Mouse (Mus musculus) urinary bladder, postnatal 36 days (tissue): ENCODE measurements at regions not wholly inside any gene's neighbourhood (a gene's known extent, or its start where the extent isn't known, plus 50 kb on each side); places are given as distances from the start of the nearest gene placed in this dataset.
A peak's percentile ranks its signal among the peaks of the same experiment; 100 is the strongest.

Experiments used
- DNase-seq, 2 experiments: peaks; one replicate each; pipeline ENCODE4 v3.0.0; 2022; ENCODE audit warnings: low spot score in 2 of 2, mixed read lengths in 1 of 2

DNA sequence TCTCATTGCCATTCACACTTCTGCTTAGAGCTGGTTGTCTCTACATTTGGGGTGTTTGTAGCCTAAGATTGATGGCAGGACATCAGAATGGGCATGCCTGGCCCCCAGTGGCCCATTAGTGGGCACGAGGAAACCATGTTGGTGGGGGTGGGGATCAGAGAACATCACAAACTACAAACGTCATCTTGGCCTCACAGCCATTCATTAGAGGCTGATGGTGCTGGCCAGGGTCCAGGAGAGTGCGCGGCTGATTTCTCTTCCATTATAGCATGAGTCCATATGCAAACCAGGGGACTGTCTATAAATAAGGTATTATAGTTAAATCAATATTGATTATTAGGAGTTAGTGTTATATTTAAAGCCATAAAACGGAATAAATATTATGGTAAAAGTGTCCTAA, 67.9 kb downstream of the 3100002H09Rik start:
- DNase-seq: no peak

DNA sequence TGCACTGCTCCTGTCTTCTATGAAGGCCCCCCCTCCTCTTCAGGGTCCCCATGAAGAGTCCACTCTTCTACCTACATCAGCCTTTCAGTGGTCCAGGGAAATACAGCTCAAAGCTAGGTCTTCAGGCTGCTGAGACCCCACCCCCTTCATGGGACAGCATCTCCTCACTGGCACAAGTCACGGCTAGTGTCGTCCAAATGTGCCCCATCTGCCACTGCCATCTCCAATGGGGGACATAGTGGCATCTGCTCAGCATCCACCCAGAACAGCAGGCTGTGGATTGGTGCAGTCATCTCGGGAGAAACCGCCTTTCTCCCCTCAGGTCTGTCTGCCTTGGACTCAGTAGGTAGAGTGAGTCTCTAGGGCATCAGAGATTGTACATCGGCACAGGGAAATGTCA, 72.1 kb downstream of the 3100002H09Rik start:
- no peak for DNase-seq

DNA sequence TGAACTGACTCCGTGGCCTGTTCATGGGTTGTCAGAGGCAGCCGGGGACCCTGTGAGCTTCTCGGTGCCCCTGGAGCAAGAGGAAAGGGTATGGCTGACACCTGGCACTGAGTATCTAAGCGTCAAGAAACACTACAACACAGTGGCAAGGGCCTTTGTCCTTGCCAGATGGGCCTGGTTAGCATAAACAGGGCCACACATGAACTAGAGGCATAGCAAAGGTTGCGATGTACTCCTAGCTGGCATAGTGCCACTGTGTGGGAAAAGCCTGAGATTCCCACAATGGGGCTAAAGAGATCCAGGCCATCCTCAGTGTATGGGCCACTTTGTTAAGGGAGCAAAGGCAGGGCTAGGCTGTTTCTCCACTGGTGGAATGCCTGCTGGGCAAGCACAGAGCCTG, 72.9 kb downstream of the 3100002H09Rik start:
- no peak for DNase-seq

DNA sequence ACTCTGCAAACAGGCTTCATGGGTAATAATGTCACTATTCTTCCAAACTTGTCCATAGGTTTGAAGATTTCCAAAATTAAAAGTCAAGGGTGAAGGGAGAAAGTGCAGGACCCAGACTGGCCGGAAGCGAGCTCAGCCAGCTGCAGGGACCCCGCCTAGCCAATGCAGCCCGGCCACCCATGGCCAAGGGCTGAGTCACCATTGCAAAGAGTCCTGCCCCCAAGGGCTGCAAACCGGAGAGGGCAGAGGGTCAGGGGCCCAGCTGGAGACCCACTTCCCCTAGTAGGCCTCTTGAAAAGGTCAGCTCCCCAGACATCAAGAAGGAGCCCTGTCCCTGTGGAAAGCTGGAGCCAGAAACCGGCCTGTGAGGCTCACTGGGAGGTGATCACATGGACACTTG, 77.0 kb downstream of the 3100002H09Rik start:
- DNase-seq: no peak

DNA sequence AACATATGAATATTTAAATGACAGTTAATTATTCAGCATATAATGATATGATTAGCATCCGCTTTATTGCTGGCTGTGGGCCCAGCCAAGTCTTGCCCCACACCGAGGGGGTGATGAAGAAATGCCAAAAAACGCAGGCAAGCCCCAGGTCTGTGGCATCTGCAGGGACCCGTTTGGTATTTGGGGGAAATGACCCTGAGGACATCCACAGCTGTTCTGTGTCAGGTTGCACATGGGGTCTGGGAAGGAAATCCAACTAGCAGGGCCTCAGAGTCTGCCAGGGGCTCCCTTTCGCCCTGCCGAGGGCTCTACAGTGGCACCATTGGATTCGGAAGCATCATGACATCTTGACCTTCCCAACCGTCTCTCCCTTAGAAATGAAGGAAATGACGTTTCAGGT, 80.0 kb downstream of the 3100002H09Rik start:
- no peak for DNase-seq

DNA sequence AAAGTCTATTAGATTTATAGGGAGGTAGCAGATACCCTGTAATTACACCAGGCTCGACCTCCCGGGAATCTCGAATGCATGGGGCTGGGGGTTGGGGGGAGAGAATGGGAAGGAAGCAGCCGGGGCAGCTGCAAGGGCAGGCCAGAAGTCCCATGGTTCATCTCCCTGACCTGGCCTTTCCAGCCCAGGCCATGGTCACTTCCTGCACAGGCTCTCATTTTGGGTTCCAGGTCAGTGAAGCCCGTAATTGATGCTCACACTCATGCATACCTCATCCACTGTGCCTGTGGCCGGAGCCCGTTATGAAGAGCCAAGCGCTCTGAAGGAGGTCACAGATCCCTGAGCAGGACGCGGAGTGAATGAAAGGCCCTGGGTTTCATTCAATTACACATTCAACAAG, 83.8 kb downstream of the 3100002H09Rik start:
- DNase-seq: no peak

DNA sequence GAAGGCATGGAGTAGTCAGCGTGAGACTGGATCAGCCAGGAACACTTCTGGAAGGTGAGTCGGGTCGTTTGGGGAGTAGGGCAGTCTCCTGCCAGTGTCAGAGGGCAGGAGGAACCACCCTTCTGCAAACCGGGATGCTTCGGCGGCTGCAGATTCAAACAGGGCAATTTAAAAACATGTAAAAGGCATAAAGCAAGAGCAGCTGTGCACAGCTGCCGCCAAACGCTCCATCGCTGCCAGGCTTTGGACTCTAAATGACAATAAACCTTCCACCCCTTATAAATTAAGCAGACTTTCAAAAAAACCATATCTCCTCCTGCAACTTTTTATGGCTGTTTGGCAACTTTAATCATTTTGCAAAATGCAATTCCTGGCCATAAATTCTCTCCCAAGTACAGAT, 84.2 kb downstream of the 3100002H09Rik start:
- no peak for DNase-seq

DNA sequence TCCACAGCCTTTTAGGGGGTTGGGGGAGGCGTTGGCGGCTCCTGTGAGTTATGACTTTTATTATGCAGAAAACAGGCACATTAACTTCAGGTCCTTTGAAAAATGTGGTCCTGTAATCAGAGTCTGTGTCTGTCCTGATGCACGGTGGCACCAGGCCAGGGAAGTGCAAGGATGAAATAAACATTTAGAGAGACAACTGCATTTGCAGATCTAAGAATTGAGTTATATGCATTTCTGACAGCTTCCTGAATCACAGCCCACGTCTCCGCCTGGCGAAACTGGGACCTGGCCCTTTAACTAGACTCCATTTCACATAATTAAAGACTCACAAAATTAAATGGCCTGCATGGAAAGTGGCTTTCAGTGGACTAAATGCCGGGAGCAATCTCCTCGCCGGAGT, 90.3 kb downstream of the 3100002H09Rik start:
- DNase-seq: no peak

DNA sequence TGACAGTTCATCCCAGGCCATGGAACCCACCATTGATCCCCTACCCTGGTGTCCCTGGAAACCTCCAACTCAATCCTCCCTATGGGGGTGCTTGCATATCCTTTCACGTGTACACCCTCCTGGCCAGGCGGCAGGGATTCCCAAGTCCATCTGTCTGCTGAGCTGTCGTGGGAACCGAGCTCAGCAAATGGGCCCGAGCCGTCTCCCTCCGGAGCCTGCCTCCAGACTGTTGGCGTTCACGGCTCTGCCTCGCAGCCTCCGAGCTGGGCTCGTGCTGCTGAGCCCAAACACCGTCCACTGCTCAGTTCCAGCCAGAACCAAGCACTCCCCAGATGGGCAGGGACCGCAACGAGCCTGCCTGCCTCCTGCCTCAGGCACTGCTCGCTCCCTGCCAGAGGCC, 98.8 kb downstream of the 3100002H09Rik start:
- no peak for DNase-seq

DNA sequence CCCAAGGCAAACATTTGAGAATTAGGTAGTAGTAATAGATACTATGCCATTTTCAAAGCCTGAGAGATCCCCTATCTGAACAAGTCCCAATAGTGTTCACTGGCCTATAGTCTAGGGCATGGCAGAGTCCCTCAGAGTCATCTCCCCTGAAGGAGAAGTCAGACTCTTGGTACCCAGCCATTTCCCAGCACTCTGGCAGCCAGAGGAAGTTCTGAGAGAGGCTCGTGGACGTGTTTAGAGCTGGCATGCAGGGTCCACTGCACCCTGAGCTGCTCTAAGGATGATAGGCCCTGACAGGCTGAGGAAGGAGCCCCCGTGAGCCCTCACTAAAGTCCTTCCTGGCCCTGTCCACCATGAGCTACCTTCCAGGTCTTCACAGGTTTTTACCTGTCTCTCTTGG, 99.8 kb downstream of the 3100002H09Rik start:
- no peak for DNase-seq

DNA sequence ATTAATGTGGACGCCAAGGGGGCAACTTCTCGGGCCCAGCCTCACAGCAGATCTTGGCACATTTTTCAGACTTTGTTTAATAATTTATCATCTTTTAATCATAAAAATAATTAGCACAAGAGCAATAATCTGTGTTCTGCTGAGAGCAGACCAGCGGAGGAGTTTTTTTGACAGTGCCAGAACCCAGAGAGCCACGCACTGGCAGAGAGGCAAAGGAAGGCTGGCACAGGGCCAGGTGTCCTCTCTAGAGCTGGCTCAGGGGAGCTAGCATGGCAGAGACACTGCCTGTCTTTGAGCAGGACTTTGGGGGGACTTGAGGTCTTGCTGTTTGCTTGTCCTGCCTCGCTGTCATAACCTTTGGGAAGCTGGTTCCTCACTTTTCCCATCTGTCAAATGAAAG, 100.9 kb downstream of the 3100002H09Rik start:
- no peak for DNase-seq

DNA sequence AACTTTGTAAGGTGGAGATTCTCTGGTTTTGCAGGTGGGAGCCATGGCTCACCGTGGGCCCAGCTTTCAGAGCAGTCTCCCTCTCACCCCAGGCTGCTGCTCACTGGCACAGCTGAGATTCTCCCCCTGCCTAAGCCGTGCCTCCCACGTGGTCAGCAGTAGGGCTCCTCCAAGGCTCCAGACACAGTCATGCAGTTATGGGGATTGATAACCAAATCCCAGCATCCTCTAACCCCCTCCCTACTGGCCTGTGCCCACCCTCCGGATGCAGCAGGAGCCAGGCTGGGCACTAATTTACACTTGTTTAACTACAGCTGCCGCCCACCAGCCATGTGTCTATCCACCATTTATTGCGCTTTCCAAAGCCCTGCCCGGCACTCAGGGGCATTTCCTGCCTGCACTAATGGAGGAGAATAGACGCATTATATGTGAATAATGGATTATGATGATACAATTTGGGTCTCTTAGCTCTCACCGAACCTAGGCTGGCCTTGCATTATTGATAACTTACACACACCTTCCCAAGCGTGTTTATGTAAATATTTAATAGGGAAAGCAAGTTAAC, 104.4 kb downstream of the 3100002H09Rik start:
- no peak for DNase-seq

DNA sequence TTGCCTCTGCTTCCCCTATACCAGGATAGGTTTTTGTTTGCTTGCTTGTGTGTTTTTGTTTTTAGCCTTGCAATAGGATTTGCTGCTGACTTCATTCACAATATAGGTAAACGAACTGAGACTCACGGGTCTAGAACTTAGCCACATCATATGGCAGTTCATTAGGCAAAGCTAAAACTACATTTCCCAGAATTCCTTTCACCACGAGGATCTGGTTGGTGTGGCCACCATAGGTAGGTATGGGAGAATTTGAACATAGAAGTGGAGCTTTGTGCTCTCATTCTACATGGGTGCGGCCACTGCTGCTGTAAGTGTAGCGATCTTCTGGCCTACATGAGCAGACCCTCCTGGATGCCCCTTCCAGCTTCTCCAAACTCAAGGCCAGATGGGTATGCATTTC, 108.8 kb downstream of the 3100002H09Rik start:
- no peak for DNase-seq

DNA sequence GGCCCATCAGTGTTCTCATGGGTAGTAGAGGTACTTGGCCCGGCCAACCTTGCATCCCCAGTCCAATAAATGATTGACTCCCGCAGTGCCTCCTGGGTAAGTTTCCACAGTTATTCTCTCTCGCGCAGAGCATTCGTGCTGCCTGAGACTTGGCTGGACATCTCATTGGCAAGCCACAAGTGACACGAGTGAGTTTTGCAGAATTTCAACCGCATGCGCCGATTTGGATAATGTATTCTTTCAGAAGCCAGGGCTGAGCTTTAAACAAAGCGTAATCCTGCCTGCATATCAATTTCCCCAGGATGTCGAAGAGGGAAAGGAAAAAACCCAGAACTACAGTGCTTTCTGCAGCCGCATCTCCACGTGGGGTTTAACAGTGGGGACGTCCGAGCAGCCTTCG, 112.6 kb downstream of the 3100002H09Rik start:
- no peak for DNase-seq

DNA sequence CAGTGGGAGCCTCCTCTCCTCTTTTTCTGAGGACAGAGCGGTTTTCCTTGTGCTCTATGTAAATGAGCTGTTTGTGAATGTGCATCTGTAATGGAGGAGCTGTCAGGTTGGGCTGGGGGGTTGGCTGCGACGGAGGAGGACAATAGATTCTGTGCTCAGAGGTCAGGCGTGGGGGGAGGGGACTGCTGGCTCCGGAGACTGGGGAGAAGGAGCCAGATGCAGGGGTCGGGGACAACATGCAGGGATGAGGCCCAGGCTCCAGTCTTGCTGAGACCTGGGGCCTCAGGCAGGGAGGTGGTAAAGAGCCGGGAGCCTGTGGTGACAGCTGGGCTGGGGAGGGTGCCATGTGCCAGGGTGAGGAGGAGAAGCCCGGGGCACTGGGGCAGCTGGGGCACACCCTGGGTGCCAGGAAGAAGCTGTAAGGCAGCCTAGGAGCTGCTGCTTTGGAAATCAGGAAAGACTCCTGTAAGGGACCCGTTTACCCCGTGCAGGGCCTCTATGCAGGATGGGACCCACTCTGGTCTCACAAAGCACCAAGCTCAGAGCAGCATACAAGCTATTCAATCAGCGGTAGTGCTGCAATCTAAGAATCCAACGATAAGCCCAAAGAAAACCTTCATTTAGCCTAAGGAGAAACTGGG, 124.5 kb downstream of the 3100002H09Rik start:
- DNase-seq: no peak

DNA sequence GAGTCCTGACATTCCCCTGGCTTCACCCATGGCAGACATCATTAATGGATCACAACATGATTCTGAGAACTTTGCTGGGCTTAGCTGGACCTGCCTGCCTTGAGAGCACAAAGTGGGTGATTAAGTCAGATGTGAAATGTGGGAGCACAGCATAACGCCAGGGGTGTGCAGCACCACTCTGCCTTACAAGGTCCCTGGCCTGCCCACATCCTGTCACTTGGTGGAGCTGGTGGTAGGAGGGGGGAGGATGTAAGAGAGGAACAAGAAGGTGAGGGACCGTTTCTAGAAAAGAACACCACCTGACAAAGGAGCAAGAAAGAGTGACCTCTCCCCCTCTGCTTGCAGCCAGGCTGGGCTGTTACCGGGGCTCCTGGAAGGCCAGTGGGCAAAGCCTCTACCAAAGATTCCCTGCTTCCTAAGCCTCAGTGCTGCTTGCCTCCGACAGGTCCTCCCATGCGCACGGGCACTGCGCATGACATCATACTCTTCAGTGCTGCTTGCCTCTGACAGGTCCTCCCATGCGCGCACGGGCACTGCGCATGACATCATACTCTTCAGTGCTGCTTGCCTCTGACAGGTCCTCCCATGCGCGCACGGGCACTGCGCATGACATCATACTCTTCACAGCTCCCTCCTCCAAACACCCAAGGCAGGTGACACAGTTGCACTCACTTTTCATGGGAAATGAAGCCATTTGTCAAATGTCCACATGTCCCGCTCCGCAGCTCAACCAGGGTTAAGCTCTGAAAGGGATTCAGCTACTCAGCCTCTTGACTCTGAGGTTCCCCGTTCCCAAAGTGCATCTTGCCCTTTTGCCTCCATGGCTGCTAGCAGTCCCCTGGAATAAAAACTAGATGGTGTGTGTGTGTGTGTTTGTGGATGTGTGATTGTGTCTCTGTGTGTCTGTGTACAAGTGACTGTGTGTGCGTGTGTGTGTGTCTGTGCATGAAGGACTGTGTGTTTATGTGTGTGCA, 125.7 kb downstream of the 3100002H09Rik start:
- no peak for DNase-seq

DNA sequence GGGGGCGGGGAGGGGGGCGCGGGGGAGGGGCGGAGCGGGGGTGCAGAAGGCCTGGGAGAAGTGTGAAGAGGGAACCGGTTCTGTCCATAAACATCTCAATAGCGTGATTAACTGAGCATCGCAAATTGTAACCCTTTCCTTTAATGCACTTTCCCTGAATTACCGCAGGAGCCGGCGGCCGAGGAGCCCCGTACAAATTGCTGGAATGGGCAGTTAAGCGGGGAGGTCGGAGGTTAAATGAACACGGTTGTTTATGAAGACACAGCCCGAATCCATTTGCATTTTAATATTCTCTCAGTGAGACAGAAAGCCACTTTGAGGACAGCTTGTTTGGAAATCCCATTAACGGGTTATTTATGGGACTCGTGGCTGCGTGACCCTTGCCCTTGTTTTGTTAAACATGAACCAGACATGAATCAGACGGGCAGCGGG, 132.7 kb downstream of the 3100002H09Rik start:
- DNase-seq: peak; percentile 42 to 47

DNA sequence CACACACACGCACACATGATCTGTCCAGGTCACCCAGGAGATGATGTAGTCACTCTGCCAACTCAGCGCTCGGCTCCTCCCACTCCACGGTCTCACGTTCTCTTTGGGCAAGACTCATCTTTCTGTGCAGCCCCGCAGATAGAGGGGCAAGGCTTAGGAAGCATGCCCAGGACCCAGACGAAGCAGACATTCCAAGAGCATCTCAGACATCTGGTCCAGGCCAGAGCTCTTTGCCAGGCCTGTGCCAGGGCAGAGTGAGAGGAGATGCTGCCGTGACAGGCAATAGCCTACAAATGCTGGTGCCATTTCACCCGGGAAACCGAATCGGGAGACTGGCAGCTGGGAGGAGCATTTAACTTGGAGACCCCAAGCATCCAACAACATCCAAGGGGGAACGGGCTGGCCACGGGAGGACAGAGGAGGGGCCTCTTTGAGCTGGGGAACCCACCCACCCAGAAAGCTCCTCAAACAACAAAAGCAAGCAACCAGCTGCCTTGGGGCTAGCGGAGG, 133.2 kb downstream of the 3100002H09Rik start:
- DNase-seq: no peak

DNA sequence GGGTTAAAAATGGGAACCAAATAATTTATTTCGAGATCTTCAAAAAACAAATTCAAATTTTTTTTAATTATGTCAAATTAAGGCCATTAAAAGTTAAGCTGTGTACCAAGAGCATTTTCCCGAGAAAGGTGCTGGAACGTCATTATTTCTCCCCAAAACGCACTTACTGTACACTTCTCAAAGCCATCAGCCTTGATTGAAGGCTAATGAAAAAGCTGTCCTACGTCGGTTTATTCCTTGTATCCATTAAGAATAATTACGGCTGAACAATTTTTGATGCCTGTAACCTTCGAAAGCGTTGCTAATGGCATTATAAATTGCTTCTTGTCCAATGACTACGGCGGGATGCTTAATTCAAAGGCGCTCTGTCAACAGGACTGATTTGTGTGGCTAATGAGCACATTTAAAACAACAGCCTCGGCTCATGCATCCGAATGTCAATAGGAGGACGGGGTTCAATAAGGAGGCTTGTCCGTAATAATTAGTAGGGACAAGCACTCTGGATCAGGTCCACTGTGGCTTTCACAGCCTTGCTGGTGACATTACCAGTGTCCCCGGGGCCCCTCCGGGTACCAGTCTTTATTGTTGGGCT, 145.3 kb downstream of the 3100002H09Rik start:
- DNase-seq: no peak

DNA sequence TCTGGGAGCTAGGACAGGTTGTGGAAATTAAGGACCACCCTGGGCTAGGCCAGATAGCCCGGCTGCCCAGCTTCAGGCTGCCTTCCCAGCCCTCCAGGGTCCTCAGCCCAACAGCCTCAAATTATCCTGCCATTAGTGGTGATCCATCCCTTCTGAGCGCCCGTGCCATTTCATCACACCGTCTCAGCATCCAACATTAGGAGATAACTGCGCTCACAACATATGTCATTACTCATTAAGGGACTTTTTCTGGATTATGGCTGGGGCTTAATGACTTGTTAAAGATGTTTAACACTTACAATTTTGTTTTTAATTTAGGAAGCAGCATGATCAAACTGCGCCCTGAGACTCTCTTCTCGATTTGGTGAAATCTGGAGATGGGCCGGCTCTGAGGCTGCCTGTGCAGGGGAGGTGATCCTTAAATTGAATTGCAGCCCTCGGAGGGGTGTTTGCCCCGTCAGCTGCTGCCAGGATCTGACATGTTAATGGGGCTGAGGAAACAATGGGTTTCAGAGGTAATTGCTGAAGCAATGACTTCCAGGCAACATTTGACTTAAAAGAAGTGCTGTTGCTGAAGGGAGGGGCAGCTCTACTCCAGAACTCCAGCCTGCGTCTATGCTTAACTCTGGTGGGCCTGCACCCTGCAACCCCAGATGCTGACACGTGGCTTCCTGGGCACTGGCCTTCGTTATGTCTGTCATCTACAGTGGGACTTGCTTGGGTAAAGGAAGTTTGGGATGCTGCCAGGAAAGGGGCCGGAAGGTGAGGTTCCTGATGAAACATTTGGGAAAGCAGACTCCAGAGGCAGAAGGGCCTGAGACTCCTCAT, 154.9 kb downstream of the 3100002H09Rik start:
- DNase-seq: no peak

DNA sequence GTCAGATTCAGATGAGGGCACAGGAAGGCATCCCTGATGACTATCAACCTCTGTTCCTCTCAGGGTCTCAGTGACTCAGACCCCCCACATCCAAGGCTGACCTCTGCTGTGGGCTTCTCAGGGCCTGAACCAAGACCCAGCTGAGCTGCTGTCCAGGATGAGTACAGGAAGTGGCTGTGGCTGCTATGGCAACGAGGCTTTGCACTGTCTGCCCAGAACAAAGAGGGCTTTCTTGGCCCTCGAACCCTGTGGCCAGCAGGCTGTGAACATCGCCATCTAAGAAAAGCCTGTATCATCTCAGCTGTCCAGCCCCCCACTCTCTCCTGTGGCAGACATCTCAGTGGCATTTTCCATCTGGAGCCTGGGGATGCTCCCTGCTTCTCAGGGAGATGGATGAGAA, 159.5 kb downstream of the 3100002H09Rik start:
- DNase-seq: no peak
